Comparison of ENCODE assay signal across 22 mouse cellular contexts in genomic region chr3:61032100-61032499, GRCm38 (mm10).
"Had no signal": no experiment of that assay in that cellular context is flagged by ENCODE, and none has a peak within 500 bp of the region (broad histone marks: within the 10 kb centered on the region; RNA-seq: fewer than 3 reads in every experiment).

No protein-coding gene starts in this region.

- H3K36me3 ChIP-seq: lung, embryonic 15.5 days; midbrain, embryonic 13.5 days; neural tube, embryonic 13.5 days; neural tube, embryonic 15.5 days had no signal

- DNase-seq: liver, postnatal 0 days; lung, adult 2 months; lung, postnatal 14 days; lung, postnatal 36 days; retina, postnatal 1 day; right cerebral cortex, adult 18-20 months; right cerebral cortex, postnatal 25 days; right cerebral cortex, postnatal 4 days; spleen, adult 18-20 months; thymus, adult 18-20 months; thymus, postnatal 14 days; thymus, postnatal 36 days had no signal

- H3K4me1 ChIP-seq: lung, embryonic 15.5 days; midbrain, embryonic 13.5 days; neural tube, embryonic 13.5 days; neural tube, embryonic 15.5 days had no signal

- ATAC-seq: liver, postnatal 0 days; lung, postnatal 0 days; midbrain, embryonic 13.5 days; midbrain, embryonic 16.5 days had no signal

- H3K4me3 ChIP-seq: lung, embryonic 15.5 days; megakaryocyte, embryonic 14.5 days; midbrain, embryonic 13.5 days; myocyte; neural tube, embryonic 13.5 days; neural tube, embryonic 15.5 days had no signal

- H3K9ac ChIP-seq: liver, postnatal 0 days; lung, embryonic 15.5 days; midbrain, embryonic 13.5 days; neural tube, embryonic 13.5 days; neural tube, embryonic 15.5 days had no signal

- H3K27me3 ChIP-seq: lung, embryonic 15.5 days; megakaryocyte, embryonic 14.5 days; midbrain, embryonic 13.5 days; neural tube, embryonic 13.5 days; neural tube, embryonic 15.5 days had no signal

- H3K9me3 ChIP-seq: lung, embryonic 15.5 days; megakaryocyte, embryonic 14.5 days; midbrain, embryonic 13.5 days; neural tube, embryonic 13.5 days; neural tube, embryonic 15.5 days had no signal

- H3K27ac ChIP-seq: lung, embryonic 15.5 days; macrophage; midbrain, embryonic 13.5 days; neural tube, embryonic 13.5 days; neural tube, embryonic 15.5 days had no signal

- H3K4me2 ChIP-seq: lung, embryonic 15.5 days; midbrain, embryonic 11.5 days; midbrain, embryonic 13.5 days; neural tube, embryonic 13.5 days; neural tube, embryonic 15.5 days had no signal
